Mouse (Mus musculus) adrenal gland, postnatal 25 days (tissue): ENCODE results near the gene Yipf2. TPM values are rescaled to one million over a fixed set of nuclear protein-coding genes. Genes with fewer than 3 reads are reported as not detected.

Source experiments
- DNase-seq: peaks from one replicate; pipeline ENCODE4 v3.0.0; 2021; ENCODE audit warnings: mixed read lengths
- long read RNA-seq: library from polyadenylated mRNA; stranded (forward); transcript quantifications from one replicate; pipeline ENCODE4 v2.0.0, GENCODE M21; 2021
- total RNA-seq: library from RNA; stranded (reverse); gene quantifications from 2 replicates; pipeline ENCODE4 v1.2.3, GENCODE M21; 2021

The Yipf2 gene
- 27.5 and 40.2 TPM in 2 replicates for total RNA-seq
- long read RNA-seq, transcript Yipf2-202 (10 exons, 1,894 nt): major isoform, 9 of 49 reads
- long read RNA-seq, partial matches to known transcripts: 23 of 49 reads
- long read RNA-seq, other reads (novel, unspliced or antisense): 11 of 49 reads

DNA sequence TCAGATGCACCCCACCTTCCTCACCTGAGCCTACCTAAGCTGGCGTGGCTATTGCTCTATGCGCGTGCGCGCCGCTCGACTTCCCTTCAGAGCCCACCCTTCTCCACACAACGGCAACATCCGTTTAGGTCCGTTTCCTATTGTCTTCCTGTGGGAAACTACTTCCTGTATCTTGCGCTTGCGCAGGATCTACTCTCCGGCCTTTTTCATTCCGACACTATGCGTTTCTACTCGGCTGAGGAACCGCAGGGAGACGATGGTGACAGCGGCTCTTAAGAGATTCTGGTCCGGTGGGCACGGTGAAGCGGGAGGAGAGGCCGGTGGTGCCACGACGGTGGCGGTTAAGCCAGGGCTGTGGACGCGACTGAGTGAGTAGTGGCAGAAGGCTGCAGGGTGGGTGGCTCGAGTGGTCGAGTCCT is at the start of gene Yipf2, which contains the start of gene Timm29:
Gene Yipf2, minus strand, starts transcription at position 126 of the 419 bp plus-strand sequence.
Gene Timm29, plus strand, starts transcription at position 20 of the 419 bp plus-strand sequence.
- peak; percentile 78 for DNase-seq

GRCm38 (mm10) chr9:21639031-21639430 is 46.4 kb upstream of the Yipf2 start:
- no peak for DNase-seq

GRCm38 (mm10) chr9:21635639-21636038 is 43.0 kb upstream of the Yipf2 start:
- DNase-seq: no peak

- no peak for DNase-seq
These were observed 40.5 kb upstream of the Yipf2 start for GRCm38 (mm10) chr9:21633106-21633505.

- DNase-seq: peak; percentile 39
These were observed 38.0 kb upstream of the Yipf2 start for GRCm38 (mm10) chr9:21630673-21631072.

GRCm38 (mm10) chr9:21627145-21627795 is 34.6 kb upstream of the Yipf2 start:
- no peak for DNase-seq

GRCm38 (mm10) chr9:21626571-21626970 is 33.9 kb upstream of the Yipf2 start:
- no peak for DNase-seq

- no peak for DNase-seq
These were observed 33.0 kb upstream of the Yipf2 start for GRCm38 (mm10) chr9:21625342-21626339.

- no peak for DNase-seq
These were observed 30.0 kb upstream of the Yipf2 start for GRCm38 (mm10) chr9:21622676-21623075.

- DNase-seq: no peak
These were observed 27.6 kb upstream of the Yipf2 start for GRCm38 (mm10) chr9:21620229-21620628.

- no peak for DNase-seq
These were observed 24.4 kb upstream of the Yipf2 start for GRCm38 (mm10) chr9:21617066-21617465.

DNA sequence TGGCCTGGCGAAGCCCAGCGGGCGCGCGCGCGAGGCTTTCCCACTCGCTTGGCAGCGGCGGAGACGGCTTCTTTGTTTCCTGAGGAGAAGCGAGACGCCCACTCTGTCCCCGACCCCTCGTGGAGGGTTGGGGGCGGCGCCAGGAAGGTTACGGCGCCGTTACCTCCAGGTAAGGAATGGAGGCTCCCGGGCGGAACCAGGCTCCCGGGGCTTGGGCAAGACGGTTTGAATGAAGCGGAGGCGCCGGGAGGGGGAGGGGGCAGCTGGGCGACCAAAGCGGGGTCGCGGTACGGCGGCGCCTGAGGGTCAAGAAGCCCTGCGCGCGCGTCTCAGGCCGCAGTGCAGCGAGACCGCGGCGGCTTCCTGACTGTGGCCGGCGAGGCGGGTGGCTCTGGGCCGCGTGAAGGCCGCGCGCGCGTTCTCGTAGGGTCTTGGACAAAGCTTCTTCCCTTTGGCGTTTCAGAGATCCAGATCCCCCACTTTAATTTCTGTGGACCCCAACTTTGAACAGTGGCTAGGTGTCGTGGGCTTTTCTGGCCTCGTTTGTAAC is 23.7 kb upstream of the Yipf2 start:
- DNase-seq: peak; percentile 89

DNA sequence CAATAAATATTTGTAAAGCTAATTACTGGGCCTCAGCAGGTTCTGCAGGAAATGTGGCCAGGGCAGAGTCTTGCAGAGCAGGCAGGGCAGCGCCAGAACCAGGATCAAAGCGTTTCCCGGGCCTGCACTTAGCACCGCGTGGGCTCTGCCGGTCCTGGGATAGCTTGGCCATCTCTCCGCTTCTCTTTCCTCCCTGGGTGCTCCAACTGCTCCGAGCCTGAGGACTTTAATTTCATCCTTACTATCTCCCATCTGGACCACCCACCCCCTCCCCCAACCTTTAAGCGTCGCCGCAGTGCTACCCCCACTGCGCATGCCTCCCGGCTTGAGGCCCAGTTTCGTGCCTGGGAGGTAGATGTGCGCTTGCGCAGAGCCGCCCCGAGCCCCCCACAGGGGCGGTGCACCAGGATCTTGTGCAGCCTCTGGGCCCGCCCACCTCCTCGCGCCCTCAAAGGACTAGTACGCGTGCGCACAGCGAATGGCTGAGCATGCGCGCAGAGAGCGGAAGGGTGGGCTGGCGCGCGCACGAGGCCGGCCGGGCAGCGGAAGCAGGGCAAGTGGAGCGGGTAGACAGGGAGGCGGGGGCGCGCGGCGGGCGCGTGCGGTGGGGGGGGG is 23.1 kb upstream of the Yipf2 start, which contains the start of gene Smarca4:
Gene Smarca4, plus strand, starts transcription at position 553 of the 615 bp plus-strand sequence.
- peak; percentile 99 for DNase-seq

- no peak for DNase-seq
These were observed 22.4 kb upstream of the Yipf2 start for GRCm38 (mm10) chr9:21614864-21615616.

DNA sequence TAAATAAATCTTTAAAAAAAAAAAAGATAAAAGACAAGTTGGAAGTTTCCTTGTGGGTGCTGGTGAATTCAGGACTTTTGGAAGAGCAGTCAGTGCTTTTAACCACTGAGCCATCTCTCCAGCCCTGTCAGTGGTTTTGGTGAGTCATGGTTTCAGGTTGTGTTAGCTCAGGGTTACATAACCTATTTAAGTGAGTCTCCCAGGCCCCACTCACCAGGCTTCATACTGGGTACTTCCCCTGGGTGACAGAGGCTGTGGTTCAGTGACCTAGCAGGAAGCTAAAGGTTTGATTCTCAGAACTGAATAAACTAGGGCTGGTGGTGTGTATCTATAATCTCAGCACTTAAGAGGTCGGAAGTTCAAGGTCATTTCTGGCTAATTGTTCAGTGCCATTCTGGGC is 17.2 kb upstream of the Yipf2 start:
- DNase-seq: no peak

GRCm38 (mm10) chr9:21606648-21607047 is 14.0 kb upstream of the Yipf2 start:
- no peak for DNase-seq

DNA sequence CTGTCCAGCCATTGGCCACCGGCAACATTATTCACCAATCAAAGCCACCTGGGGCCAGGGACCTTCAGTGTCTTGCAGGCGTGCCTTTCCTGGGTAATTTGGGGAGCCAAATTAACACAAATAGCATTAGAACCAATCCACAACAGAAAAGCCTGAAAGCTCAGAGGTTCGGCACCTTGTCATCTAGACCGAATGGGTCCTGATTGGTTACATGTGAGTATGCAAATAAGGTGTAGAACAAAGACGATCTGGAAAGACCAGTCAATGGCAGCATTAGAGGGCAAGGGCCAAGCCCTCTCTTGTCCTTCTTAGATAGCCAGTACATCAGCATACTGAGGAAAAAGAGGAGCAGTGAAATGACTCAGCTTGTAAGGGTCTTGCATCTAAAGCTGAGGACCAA is 13.2 kb upstream of the Yipf2 start:
- DNase-seq: no peak

DNA sequence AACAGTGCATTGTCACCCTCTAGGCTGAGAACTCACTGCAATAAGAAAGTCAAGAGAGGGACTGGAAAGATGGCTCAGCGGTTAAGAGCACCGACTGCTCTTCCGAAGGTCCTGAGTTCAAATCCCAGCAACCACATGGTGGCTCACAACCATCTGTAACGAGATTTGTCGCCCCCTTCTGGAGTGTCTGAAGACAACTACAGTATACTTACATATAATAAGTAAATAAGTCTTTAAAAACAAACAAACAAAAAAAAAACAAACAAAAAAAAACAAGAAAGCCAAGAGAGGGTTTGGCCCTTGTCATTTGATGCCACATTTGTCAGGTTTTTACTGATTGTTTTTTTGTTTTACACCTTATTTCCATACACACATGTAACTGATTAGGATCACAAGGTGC is 11.5 kb upstream of the Yipf2 start:
- no peak for DNase-seq

DNA sequence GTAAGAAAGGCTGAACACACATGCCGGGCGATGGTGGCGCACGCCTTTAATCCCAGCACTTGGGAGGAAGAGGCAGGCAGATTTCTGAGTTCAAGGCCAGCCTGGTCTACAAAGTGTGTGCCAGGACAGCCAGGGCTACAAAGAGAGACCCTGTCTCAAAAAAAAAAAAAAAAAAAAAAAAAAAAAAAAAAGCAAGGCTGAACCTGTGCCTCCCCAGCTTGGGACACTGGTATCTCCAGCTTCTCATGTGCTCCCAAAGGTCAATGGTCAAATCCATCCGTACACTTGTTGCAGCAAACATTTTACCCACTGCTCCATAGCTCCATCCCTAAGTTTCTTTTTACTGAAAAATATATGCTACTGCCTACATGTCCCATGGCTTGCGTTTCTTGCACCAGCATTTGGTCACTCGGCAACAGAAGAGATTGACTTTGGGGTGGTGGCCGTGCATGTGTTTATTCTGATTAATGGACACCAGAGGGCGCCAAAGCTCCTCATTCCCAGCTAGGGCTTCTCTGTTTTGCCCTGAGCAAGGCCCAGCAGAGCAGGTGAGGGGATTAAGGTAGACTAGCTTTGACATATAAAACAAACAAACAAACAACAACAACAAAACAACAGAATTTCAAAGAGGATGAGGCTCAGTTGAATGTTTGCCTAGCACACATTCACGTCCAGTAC is 9.2 kb upstream of the Yipf2 start:
- DNase-seq: peak; percentile 51

- DNase-seq: no peak
These were observed 8.4 kb upstream of the Yipf2 start for GRCm38 (mm10) chr9:21601073-21601472.

GRCm38 (mm10) chr9:21600186-21600585 is 7.6 kb upstream of the Yipf2 start:
- DNase-seq: no peak
